Mouse (Mus musculus) lung, embryonic 16.5 days (tissue): ENCODE results near the gene Slc43a3. TPM values are rescaled to one million over a fixed set of nuclear protein-coding genes. Genes with fewer than 3 reads are reported as not detected.
A peak's percentile ranks its signal among the peaks of the same experiment; 100 is the strongest.

Source experiments
- ATAC-seq: fragments of 200-750 bp; cut with Nextera tagmentation; 2 replicates; pipeline ENCODE4 v1.8.0; 2017; ENCODE audit warnings: low read depth, mild to moderate bottlenecking, moderate library complexity
- H3K27ac ChIP-seq: fragments of 300-500 bp; sonication (generic); 2 replicates; pipeline ENCODE4 v1.5.1; 2014; ENCODE audit warnings: mild to moderate bottlenecking, control low read depth, low read length
- H3K27me3 ChIP-seq: fragments of 300-500 bp; sonication (generic); 2 replicates; pipeline ENCODE4 v1.6.1; 2014; ENCODE audit warnings: low read depth, low read length, mixed read lengths; ENCODE audit not compliant: control insufficient read depth, insufficient read depth
- H3K36me3 ChIP-seq: fragments of 300-500 bp; sonication (generic); 2 replicates; pipeline ENCODE4 v1.6.1; 2014; ENCODE audit warnings: low read length; ENCODE audit not compliant: control insufficient read depth, insufficient read depth
- H3K4me1 ChIP-seq: fragments of 300-500 bp; sonication (generic); replicated peaks from 2 replicates; pipeline ENCODE4 v1.6.1; 2014; ENCODE audit warnings: low read length, mixed read lengths; ENCODE audit not compliant: control insufficient read depth, insufficient read depth
- H3K4me2 ChIP-seq: fragments of 300-500 bp; sonication (generic); 2 replicates; pipeline ENCODE4 v1.6.1; 2014; ENCODE audit warnings: low read depth, low read length, control low read depth
- H3K4me3 ChIP-seq: fragments of 300-500 bp; sonication (generic); 2 replicates; pipeline ENCODE4 v1.5.1; 2014; ENCODE audit warnings: mild to moderate bottlenecking, low read length, control low read depth
- H3K9ac ChIP-seq: fragments of 300-500 bp; sonication (generic); 2 replicates; pipeline ENCODE4 v1.6.1; 2014; ENCODE audit warnings: low read length, control low read depth
- H3K9me3 ChIP-seq: fragments of 300-500 bp; sonication (generic); 2 replicates; pipeline ENCODE4 v1.6.1; 2016; ENCODE audit warnings: low read length; ENCODE audit not compliant: control insufficient read depth
- WGBS: fragments of 180-500 bp; shearing (Covaris S2); extraction: QIAGEN DNeasy Blood & Tissue Kit; methylation state at CpG from one replicate; pipeline ENCODE4 v1.1.7; 2014; 5-methylcytosine and 5-hydroxymethylcytosine counted together
- polyA plus RNA-seq: library from polyadenylated mRNA; unstranded; fragments of >200 nt; fragmentation: Nextera tagmentation; extraction: Ambion mirVana; gene quantifications from 2 replicates; pipeline ENCODE4 v1.2.1, GENCODE M21; 2015

Gene Slc43a3
- polyA plus RNA-seq = 87.3 and 92.8 TPM in 2 replicates

- peak; percentile 97 for ATAC-seq
- peak within 1 kb of the TSS; percentile 87 for H3K27ac ChIP-seq
- H3K4me2 ChIP-seq = peak within 1 kb of the TSS; percentile 74
- no peaks in the 10 kb centered on the region for H3K9me3 ChIP-seq
- peak within 1 kb of the TSS; percentile 69 for H3K9ac ChIP-seq
- no peaks in the 10 kb centered on the region for H3K27me3 ChIP-seq
- peaks cover 13% of the 10 kb centered on the region for H3K4me1 ChIP-seq
- 5% methylated on average over 38 of the region's 38 CpGs for WGBS
- peak within 1 kb of the TSS; percentile 60 for H3K4me3 ChIP-seq
- peaks cover 8% of the 10 kb centered on the region for H3K36me3 ChIP-seq
Measured at GRCm38 (mm10) chr2:84936474-84937429, at the start of gene Slc43a3. TSS of gene Slc43a3 (plus strand) at chr2:84936579.

GRCm38 (mm10) chr2:84886821-84887281 is 49.5 kb upstream of the Slc43a3 start:
- 1% methylated on average over 36 of the region's 39 CpGs for WGBS
- Histone ChIP-seq H3K27ac (no peak overlapping the region), H3K9ac (peak overlapping the region; percentile 52)

GRCm38 (mm10) chr2:84887411-84888271 is 48.7 kb upstream of the Slc43a3 start:
- Histone ChIP-seq H3K4me2 (peak overlapping the region; percentile 96), H3K27ac (no peak overlapping the region), H3K4me3 (peak overlapping the region; percentile 62), H3K27me3 (peaks cover 65% of the 10 kb centered on the region), H3K36me3 (no peaks in the 10 kb centered on the region), H3K9me3 (no peaks in the 10 kb centered on the region), H3K9ac (peak overlapping the region; percentile 52), H3K4me1 (peaks cover 40% of the 10 kb centered on the region)
- under 1% methylated on average over 58 of the region's 58 CpGs for WGBS
- peak; percentile 6; the same call in 1 of the 2 replicates for ATAC-seq

More at GRCm38 (mm10) chr2:84886821-84887281, 49.5 kb upstream of the Slc43a3 start:
- H3K4me2 ChIP-seq = peak overlapping the region; percentile 96
- H3K9me3 ChIP-seq = no peaks in the 10 kb centered on the region
- peak; percentile 18 for ATAC-seq
- no peaks in the 10 kb centered on the region for H3K36me3 ChIP-seq
- peak overlapping the region; percentile 62 for H3K4me3 ChIP-seq
- peaks cover 73% of the 10 kb centered on the region for H3K27me3 ChIP-seq
- peaks cover 41% of the 10 kb centered on the region for H3K4me1 ChIP-seq

- Histone ChIP-seq H3K4me2 (peak overlapping the region; percentile 96), H3K27me3 (peaks cover 54% of the 10 kb centered on the region), H3K36me3 (no peaks in the 10 kb centered on the region), H3K27ac (no peak overlapping the region), H3K9me3 (no peaks in the 10 kb centered on the region), H3K4me1 (peaks cover 34% of the 10 kb centered on the region), H3K9ac (peak overlapping the region; percentile 14; the same call in 1 of the 2 replicates), H3K4me3 (peak overlapping the region; percentile 39)
- WGBS = 2% methylated on average over 28 of the region's 28 CpGs
- peak; percentile 26; the same call in 1 of the 2 replicates for ATAC-seq
Measured at GRCm38 (mm10) chr2:84888657-84889315, 47.6 kb upstream of the Slc43a3 start.

GRCm38 (mm10) chr2:84889316-84890044 is 46.9 kb upstream of the Slc43a3 start:
- peak overlapping the region; percentile 39 for H3K4me3 ChIP-seq
- peaks cover 47% of the 10 kb centered on the region for H3K27me3 ChIP-seq
- H3K36me3 ChIP-seq = no peaks in the 10 kb centered on the region
- WGBS = 7% methylated on average over 14 of the region's 14 CpGs
- H3K9ac ChIP-seq = peak overlapping the region; percentile 14; the same call in 1 of the 2 replicates
- no peak overlapping the region for H3K27ac ChIP-seq
- H3K9me3 ChIP-seq = no peaks in the 10 kb centered on the region
- H3K4me1 ChIP-seq = peaks cover 34% of the 10 kb centered on the region
- peak overlapping the region; percentile 96 for H3K4me2 ChIP-seq
- ATAC-seq = peak; percentile 1; the same call in 1 of the 2 replicates

GRCm38 (mm10) chr2:84890045-84890340 is 46.4 kb upstream of the Slc43a3 start:
- peaks cover 34% of the 10 kb centered on the region for H3K4me1 ChIP-seq
- H3K36me3 ChIP-seq = no peaks in the 10 kb centered on the region
- no peak overlapping the region for H3K27ac ChIP-seq
- peaks cover 42% of the 10 kb centered on the region for H3K27me3 ChIP-seq
- peak; percentile 39 for ATAC-seq
- no peak overlapping the region for H3K4me3 ChIP-seq
- H3K4me2 ChIP-seq = 0 out of 2 replicates have a peak overlapping the region, but pooled peaks have one; percentile 96
- H3K9ac ChIP-seq = no peak overlapping the region
- no peaks in the 10 kb centered on the region for H3K9me3 ChIP-seq
- 0% methylated on average over 5 of the region's 5 CpGs for WGBS

GRCm38 (mm10) chr2:84893359-84893758 is 43.0 kb upstream of the Slc43a3 start:
- ATAC-seq = no peak
- no peak overlapping the region for H3K4me3 ChIP-seq
- no peaks in the 10 kb centered on the region for H3K9me3 ChIP-seq
- H3K27me3 ChIP-seq = peaks cover 8% of the 10 kb centered on the region
- no peak overlapping the region for H3K4me2 ChIP-seq
- peaks cover 16% of the 10 kb centered on the region for H3K4me1 ChIP-seq
- WGBS = 46% methylated on average over 6 of the region's 6 CpGs
- no peak overlapping the region for H3K27ac ChIP-seq
- no peak overlapping the region for H3K9ac ChIP-seq
- H3K36me3 ChIP-seq = no peaks in the 10 kb centered on the region

- peak; percentile 54; the same call in 1 of the 2 replicates for ATAC-seq
- Histone ChIP-seq H3K4me2 (no peak overlapping the region), H3K9me3 (no peaks in the 10 kb centered on the region), H3K36me3 (no peaks in the 10 kb centered on the region), H3K4me3 (no peak overlapping the region), H3K27me3 (no peaks in the 10 kb centered on the region), H3K27ac (no peak overlapping the region), H3K4me1 (peaks cover 6% of the 10 kb centered on the region; the same call in 1 of the 2 replicates), H3K9ac (no peak overlapping the region)
- 7% methylated on average over 4 of the region's 4 CpGs for WGBS
Measured at GRCm38 (mm10) chr2:84895495-84896198, 40.7 kb upstream of the Slc43a3 start.
